Mouse (Mus musculus): Measurements from ENCODE around the gene Cnih1.

DNA sequence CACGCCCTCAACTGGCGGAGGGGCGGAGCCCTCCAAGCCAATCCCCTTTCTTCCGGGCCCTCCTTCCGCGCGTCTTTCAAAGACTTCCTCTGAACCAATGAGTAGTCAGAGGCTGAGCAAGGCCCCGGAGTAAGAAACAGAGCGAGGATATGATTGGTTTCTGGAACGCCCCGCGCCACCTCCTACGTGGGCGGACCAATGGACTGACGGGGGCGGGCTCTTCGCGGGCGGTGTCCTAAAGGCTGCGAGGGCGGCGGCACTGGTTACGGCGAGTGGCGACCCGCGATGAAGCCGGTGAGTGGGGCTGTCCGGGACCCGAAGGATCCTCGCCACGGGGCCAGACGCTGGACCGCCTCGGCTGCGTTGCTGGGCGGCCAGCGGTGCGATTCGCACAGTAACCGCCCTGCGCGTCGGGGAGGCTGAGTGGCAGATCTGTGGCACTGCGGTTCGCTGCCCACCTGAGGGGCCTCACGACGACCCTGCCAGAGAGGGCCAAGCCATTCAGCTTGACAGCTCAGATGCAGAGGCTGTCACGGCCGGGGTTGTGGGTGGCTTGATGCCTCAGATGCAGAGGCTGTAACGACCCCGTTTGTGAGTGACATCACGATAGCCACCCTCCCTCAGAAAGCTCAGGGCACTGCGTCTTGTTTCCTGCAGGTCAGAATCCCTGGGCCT is 27.7 kb downstream of the Cnih1 start, which contains the start of gene Cdkn3:
- no peak for TF ChIP-seq TAL1 (IDR thresholded peaks at IDR 0.05; ENCODE audit: low read length)
- no peak for TF ChIP-seq GATA1 (IDR thresholded peaks at IDR 0.05; ENCODE audit: low read length)

All from erythroblast, embryonic 14.5 days (primary cell).